Mouse (Mus musculus) intestine, embryonic 15.5 days (tissue): ENCODE results near the gene Pot1b. TPM values are rescaled to one million over a fixed set of nuclear protein-coding genes. Genes with fewer than 3 reads are reported as not detected.

Experiments
- polyA plus RNA-seq: library from polyadenylated mRNA; unstranded; fragments of >200 nt; fragmentation: Nextera tagmentation; extraction: Ambion mirVana; gene quantifications from 2 replicates; pipeline ENCODE4 v1.2.1, GENCODE M21; 2015

Pot1b gene
- polyA plus RNA-seq, 1 experiment from 2014 or later: 7.0 TPM

Other genes starting within 250 kb of the Pot1b start
- not detected in 2 replicates for gene Vmn2r118, start 87.4 kb downstream of the Pot1b start, polyA plus RNA-seq
- gene Adgre4, start 37.4 kb upstream of the Pot1b start, polyA plus RNA-seq: 0.95 and 1.0 TPM in 2 replicates
- gene Zfp119a, start 166.3 kb upstream of the Pot1b start, polyA plus RNA-seq: 7.4 and 7.5 TPM in 2 replicates
- 9.0 and 11.0 TPM in 2 replicates for gene Zfp959, start 179.5 kb upstream of the Pot1b start, polyA plus RNA-seq
- gene Zfp119b, start 236.9 kb upstream of the Pot1b start, polyA plus RNA-seq: 3.5 and 4.4 TPM in 2 replicates
- 2.8 and 3.2 TPM in 2 replicates for gene Ebi3, start 240.0 kb upstream of the Pot1b start, polyA plus RNA-seq
- 21.0 and 21.4 TPM in 2 replicates for gene Yju2, start 246.5 kb upstream of the Pot1b start, polyA plus RNA-seq